Mouse (Mus musculus) adipocyte (in vitro differentiated cells): ENCODE data around the gene Olfr516.

ENCODE experiments used
- DNase-seq: peaks from one replicate; pipeline ENCODE4 v3.0.0-alpha.2; 2016; ENCODE audit warnings: low spot score

Gene Olfr516

DNA sequence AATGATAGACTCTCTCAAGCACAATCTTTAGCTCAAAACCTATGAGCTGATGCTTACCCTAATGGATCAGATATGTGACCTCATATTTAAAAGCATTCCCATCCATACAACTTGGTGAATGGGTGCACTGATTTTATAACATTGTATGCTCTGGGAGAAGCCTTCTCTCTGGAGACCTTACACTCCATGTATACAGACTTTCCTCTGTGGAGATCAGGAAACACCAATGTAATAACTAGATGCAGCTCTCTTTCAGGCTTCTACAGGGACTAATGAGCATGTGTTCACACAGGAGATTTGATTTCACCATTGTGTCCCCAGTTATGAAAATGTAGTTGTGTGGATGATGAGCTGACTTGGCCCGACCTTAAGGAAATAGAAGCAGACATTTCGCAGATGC, at the start of gene Olfr516:
Olfr516 (minus strand) TSS at position 101 of the 400 bp plus-strand sequence.
- no peak for DNase-seq

DNA sequence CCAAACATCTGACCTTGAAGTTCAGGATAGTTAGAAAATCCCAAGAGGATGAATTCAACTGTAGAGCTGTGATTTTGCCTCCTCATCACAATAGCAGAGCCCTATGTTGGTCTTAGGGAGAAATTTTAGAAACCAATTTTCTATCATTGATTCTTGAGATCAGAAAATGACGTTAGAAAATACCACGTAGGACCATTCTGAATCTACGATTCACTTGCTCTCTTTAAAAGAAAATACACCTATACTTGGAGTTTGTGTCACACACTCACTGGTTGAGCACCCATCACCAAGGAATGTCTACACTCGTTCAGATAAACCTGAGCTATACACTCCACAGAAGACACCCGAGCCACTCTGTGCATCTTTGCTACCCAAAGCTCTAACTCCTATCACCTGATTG, 44.0 kb upstream of the Olfr516 start, which contains the start of gene Olfr519:
Olfr519 (minus strand) TSS at position 101 of the 400 bp plus-strand sequence.
- DNase-seq: no peak

GRCm38 (mm10) chr7:108884906-108885305, 34.6 kb upstream of the Olfr516 start, which contains the start of gene Olfr518:
Gene Olfr518, minus strand, starts transcription at chr7:108885006.
- no peak for DNase-seq

DNA sequence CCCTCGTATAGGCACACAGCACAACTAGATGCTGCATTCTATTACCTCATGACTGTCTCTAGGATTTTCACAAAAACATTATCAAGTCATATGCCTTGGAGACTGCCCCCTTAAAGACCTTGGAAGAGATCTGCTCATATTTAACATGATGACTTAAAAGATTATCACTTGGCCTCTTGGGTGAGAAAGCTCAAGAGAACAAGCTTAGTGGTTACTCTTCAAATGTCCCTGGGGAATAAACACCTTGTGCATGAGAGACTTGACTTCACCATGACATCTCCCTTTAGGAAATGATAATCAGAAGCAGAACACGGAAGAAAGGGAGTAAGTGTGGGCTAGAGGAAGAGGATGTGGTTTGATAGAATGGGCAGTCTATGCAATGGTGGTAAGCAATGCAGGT, 21.9 kb upstream of the Olfr516 start, which contains the start of gene Olfr517:
Olfr517 (minus strand) TSS at position 101 of the 400 bp plus-strand sequence.
- no peak for DNase-seq

- DNase-seq: no peak
Measured at GRCm38 (mm10) chr7:108825897-108826296, 24.4 kb downstream of the Olfr516 start, which contains the start of gene Olfr514. Gene Olfr514, minus strand, starts transcription at chr7:108825997.

- peak; percentile 56 for DNase-seq
Measured at GRCm38 (mm10) chr7:108814593-108815215, 35.6 kb downstream of the Olfr516 start.

DNA sequence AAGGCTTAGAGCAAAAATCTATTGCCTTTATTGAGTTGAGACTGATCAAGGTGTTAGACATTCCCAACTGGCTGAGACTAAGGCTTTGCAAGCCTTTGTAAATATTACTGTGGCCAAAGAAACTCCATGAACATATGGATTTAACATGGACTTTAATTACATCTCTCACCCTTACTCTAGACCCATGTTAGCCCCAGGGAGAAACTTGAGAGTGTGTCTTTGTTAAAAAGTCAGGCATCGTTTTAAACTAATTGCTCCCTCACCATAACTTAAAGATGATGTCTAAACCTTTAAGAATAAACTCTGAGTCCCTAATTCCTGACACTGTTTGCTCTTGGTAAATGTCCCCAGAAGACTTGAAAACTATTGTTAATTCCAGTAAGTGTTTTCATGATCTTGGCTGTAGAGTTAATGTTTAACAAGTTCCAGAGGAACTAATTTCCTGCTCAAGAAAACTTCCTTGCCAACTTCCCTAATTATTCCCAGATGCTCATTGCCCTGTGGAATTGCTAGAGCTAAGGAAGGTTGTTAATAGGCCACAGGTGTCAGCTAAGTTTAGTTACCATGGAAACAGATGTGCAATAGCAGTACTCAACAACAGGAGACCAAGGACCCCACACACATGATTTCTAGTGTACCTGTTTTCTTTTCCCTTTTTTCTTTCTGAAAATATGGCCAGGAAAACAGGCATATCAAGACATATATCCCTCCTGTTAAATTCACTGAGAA, 53.0 kb downstream of the Olfr516 start:
- DNase-seq: no peak
